ENCODE assay signal across 8 mouse cellular contexts in the genomic region with DNA sequence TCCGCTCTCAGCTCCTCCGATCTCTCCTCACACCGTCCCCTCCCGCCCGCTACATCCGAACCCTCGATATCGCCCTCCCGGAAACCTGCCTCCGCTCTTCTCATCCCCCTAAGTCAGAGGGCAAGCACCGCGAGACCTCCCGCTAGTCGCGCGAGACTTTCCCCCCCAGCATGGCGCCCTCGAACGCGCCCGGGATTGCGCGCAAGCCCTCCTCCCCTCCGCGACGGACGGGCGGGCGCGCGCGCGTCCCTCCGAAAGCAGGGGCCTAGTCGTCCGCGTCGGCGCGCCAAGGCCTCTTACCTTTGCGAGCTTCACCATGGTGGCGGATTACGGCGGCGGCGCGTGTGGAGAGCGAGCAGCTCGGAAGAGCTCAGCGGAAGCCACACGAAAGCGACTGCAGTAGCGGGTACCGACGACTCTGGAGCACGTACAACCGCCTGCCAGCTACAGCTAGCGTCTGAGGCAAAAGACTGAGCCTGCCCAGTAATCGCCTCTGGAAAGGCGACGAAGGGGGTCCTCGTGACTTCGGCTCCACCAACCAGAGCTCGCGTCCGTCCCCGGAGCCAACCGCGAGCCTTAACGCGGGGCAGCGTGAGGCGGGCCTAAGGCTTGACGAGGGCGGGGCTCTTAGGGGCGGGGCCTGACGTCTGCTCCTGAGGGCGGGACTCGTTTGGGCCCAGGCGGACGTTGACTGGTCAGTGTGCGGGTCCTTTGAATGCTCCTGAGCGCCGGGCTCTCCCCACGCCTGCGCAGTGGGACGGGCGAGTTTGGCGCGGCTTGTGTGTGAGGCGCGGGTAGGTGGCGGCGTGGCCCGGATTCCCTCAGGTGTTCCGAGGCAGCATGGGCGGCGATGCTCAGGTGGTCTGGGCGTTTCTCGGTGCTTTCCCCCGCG. TPM values are rescaled to one million over a fixed set of nuclear protein-coding genes. Genes with fewer than 3 reads are reported as not detected.
DNase-seq lines count a peak whose midpoint lies in the region; ATAC-seq and TF ChIP-seq lines count a peak whose summit lies in the region.

Gene Ncl (minus strand): TSS at position 495 of the 892 bp plus-strand sequence.

- peak within 1 kb of the TSS; percentile 93 for H3K9ac ChIP-seq in hindbrain, embryonic 13.5 days

- CTCF ChIA-PET in Patski (lab: Charles Lee), result interaction anchor here (0.8 kb wide), 1 partner anchor 71 kb away, joined by 3 read pairs; no protein-coding TSS in a partner anchor

- DNase-seq in Patski (ENCODE audit: low read depth, low spot score), result peak; percentile 88
- peak; percentile 98 to 99 for DNase-seq in cerebellum, postnatal 14 days
- DNase-seq in frontal cortex, postnatal 14 days (ENCODE audit: low spot score in 2 of 2), result peak; percentile 96 to 98
- peak; percentile 86 to 88 for DNase-seq in layer of hippocampus, postnatal 25 days (ENCODE audit: extremely low spot score in 1 of 2, low spot score in 1 of 2)
- DNase-seq in lung, postnatal 25 days (ENCODE audit: low spot score), result peak; percentile 98
- peak; percentile 99 for DNase-seq in retina, embryonic 14.5 days (ENCODE audit: low spot score)
- DNase-seq in thymus, postnatal 4 days, result peak; percentile 96

- under 1% methylated on average over 100 of the region's 102 CpGs for WGBS in hindbrain, embryonic 13.5 days

- peaks cover 34% of the 10 kb centered on the region for H3K36me3 ChIP-seq in hindbrain, embryonic 13.5 days

- TF ChIP-seq CTCF in Patski (IDR thresholded peaks at IDR 0.05), result no peak

- H3K27ac ChIP-seq in hindbrain, embryonic 13.5 days, result peak within 1 kb of the TSS; percentile 99

- H3K9me3 ChIP-seq in hindbrain, embryonic 13.5 days, result no peaks in the 10 kb centered on the region

- POLR2A ChIA-PET in Patski (lab: Charles Lee), result interaction anchor here (1.1 kb wide), 1 partner anchor 20 kb away, joined by 3 read pairs; no protein-coding TSS in a partner anchor

- peak; percentile 96 for ATAC-seq in Patski
- peak; percentile 98 for ATAC-seq in hindbrain, embryonic 13.5 days (ENCODE audit: low FRiP score)

- H3K4me3 ChIP-seq in hindbrain, embryonic 13.5 days, result peak within 1 kb of the TSS; percentile 86

- no peaks in the 10 kb centered on the region for H3K27me3 ChIP-seq in Patski
- H3K27me3 ChIP-seq in hindbrain, embryonic 13.5 days, result no peaks in the 10 kb centered on the region

- peak within 1 kb of the TSS; percentile 90 for H3K4me2 ChIP-seq in hindbrain, embryonic 13.5 days

- H3K4me1 ChIP-seq in hindbrain, embryonic 13.5 days (replicated peaks), result peaks cover 30% of the 10 kb centered on the region

- in situ Hi-C loops in Patski (cut with MboI; ENCODE audit: low pct_unique_long_range_greater_than_20kb), result no loop called here

RNA-seq across cellular contexts. Expression of gene Ncl, which starts in this region (rescaled TPM):
- polyA plus RNA-seq in Patski (2021), result 419 TPM
- polyA plus RNA-seq in hindbrain, embryonic 13.5 days (2015; fragmentation: Nextera tagmentation; extraction: Ambion mirVana), result 219 and 230 TPM in 2 replicates
- total RNA-seq in layer of hippocampus, postnatal 25 days (2021), result 100 to 1,000 TPM; 126 to 148 TPM

Comparison
In these comparisons a context has a peak if more than half of its experiments do, and no peak if none do; other contexts are left out.
1. Peak in every context shown above with its lines: DNase-seq, ATAC-seq, H3K4me3 ChIP-seq and H3K27ac ChIP-seq.